Comparison of ENCODE assay signal across 7 mouse cellular contexts in genomic region chr11:120633520-120634343, GRCm38 (mm10). TPM values are rescaled to one million over a fixed set of nuclear protein-coding genes. Genes with fewer than 3 reads are reported as not detected.
DNase-seq lines count a peak whose midpoint lies in the region; ATAC-seq and TF ChIP-seq lines count a peak whose summit lies in the region.

Gene Mafg (minus strand): TSS chr11:120633600.

- no peaks in the 10 kb centered on the region for H3K27me3 ChIP-seq in embryonic facial prominence, embryonic 12.5 days
- H3K27me3 ChIP-seq in kidney, adult 2 months (replicated peaks; ENCODE audit: control insufficient read depth, insufficient read depth, low read length), result no peaks in the 10 kb centered on the region
- no peaks in the 10 kb centered on the region for H3K27me3 ChIP-seq in limb, embryonic 12.5 days
- H3K27me3 ChIP-seq in midbrain, embryonic 15.5 days (replicated peaks), result no peaks in the 10 kb centered on the region
- H3K27me3 ChIP-seq in spleen, adult 2 months (ENCODE audit: control insufficient read depth, insufficient read depth, low read length), result no peaks in the 10 kb centered on the region

- ATAC-seq in embryonic facial prominence, embryonic 12.5 days (ENCODE audit: insufficient number of reproducible peaks, insufficient read depth, low FRiP score, low TSS enrichment), result peak; percentile 80
- ATAC-seq in limb, embryonic 12.5 days (ENCODE audit: insufficient number of reproducible peaks, insufficient read depth, low FRiP score, low TSS enrichment, low read depth), result peak; percentile 86
- ATAC-seq in midbrain, embryonic 15.5 days (replicated peaks), result peak; percentile 89

- no peaks in the 10 kb centered on the region for H3K9me3 ChIP-seq in embryonic facial prominence, embryonic 12.5 days
- no peaks in the 10 kb centered on the region for H3K9me3 ChIP-seq in limb, embryonic 12.5 days
- no peaks in the 10 kb centered on the region for H3K9me3 ChIP-seq in midbrain, embryonic 15.5 days

- H3K9ac ChIP-seq in embryonic facial prominence, embryonic 12.5 days, result peak within 1 kb of the TSS; percentile 89
- peak within 1 kb of the TSS; percentile 88 for H3K9ac ChIP-seq in limb, embryonic 12.5 days (replicated peaks)
- peak within 1 kb of the TSS; percentile 62 for H3K9ac ChIP-seq in midbrain, embryonic 15.5 days

- H3K4me3 ChIP-seq in embryonic facial prominence, embryonic 12.5 days, result peak within 1 kb of the TSS; percentile 94
- H3K4me3 ChIP-seq in kidney, adult 2 months (ENCODE audit: insufficient read depth, low read depth, low read length), result peak within 1 kb of the TSS; percentile 92
- H3K4me3 ChIP-seq in limb, embryonic 12.5 days (replicated peaks), result peak within 1 kb of the TSS; percentile 97
- H3K4me3 ChIP-seq in midbrain, embryonic 15.5 days, result peak within 1 kb of the TSS; percentile 65
- peak within 1 kb of the TSS; percentile 69 for H3K4me3 ChIP-seq in spleen, adult 2 months (ENCODE audit: extremely low read depth, insufficient read depth, insufficient read length)

- peaks cover 8% of the 10 kb centered on the region for H3K36me3 ChIP-seq in embryonic facial prominence, embryonic 12.5 days
- no peaks in the 10 kb centered on the region for H3K36me3 ChIP-seq in kidney, adult 2 months (ENCODE audit: control insufficient read depth, insufficient read depth, low read length)
- peaks cover 12% of the 10 kb centered on the region for H3K36me3 ChIP-seq in limb, embryonic 12.5 days
- H3K36me3 ChIP-seq in midbrain, embryonic 15.5 days (replicated peaks), result peaks cover 6% of the 10 kb centered on the region; the same call in 1 of the 2 replicates
- H3K36me3 ChIP-seq in spleen, adult 2 months (ENCODE audit: control insufficient read depth, insufficient read depth, low read length), result 0 out of 2 replicates have a peak, but pooled peaks cover 1% of the 10 kb centered on the region

- peak within 1 kb of the TSS; percentile 84 for H3K4me2 ChIP-seq in embryonic facial prominence, embryonic 12.5 days (replicated peaks)
- H3K4me2 ChIP-seq in limb, embryonic 12.5 days, result peak within 1 kb of the TSS; percentile 92
- peak within 1 kb of the TSS; percentile 97 for H3K4me2 ChIP-seq in midbrain, embryonic 15.5 days

- no peak for TF ChIP-seq POLR2A in kidney, adult 2 months (IDR thresholded peaks at IDR 0.05; ENCODE audit: low read depth, low read length)
- TF ChIP-seq POLR2A in spleen, adult 2 months (IDR thresholded peaks at IDR 0.05; ENCODE audit: low read depth, low read length), result no peak; the same call in 1 of the 2 replicates

- no peak for TF ChIP-seq CTCF in kidney, adult 2 months (conservative IDR thresholded peaks at IDR 0.05; ENCODE audit: insufficient read depth, insufficient read length, low read depth, low read length)
- TF ChIP-seq CTCF in spleen, adult 2 months (IDR thresholded peaks at IDR 0.05; ENCODE audit: extremely low read depth, insufficient read depth, insufficient read length, insufficient replicate concordance), result no peak

- H3K4me1 ChIP-seq in embryonic facial prominence, embryonic 12.5 days, result peaks cover 29% of the 10 kb centered on the region
- H3K4me1 ChIP-seq in kidney, adult 2 months (ENCODE audit: control insufficient read depth, insufficient read depth, low read length), result peaks cover 32% of the 10 kb centered on the region
- peaks cover 28% of the 10 kb centered on the region for H3K4me1 ChIP-seq in limb, embryonic 12.5 days (replicated peaks)
- peaks cover 37% of the 10 kb centered on the region for H3K4me1 ChIP-seq in midbrain, embryonic 15.5 days
- H3K4me1 ChIP-seq in spleen, adult 2 months (ENCODE audit: control insufficient read depth, insufficient read depth, insufficient read length), result peaks cover 36% of the 10 kb centered on the region

- peak within 1 kb of the TSS; percentile 90 for H3K27ac ChIP-seq in embryonic facial prominence, embryonic 12.5 days
- peak within 1 kb of the TSS; percentile 95 for H3K27ac ChIP-seq in kidney, adult 2 months (ENCODE audit: insufficient read depth, low read depth, low read length)
- H3K27ac ChIP-seq in limb, embryonic 12.5 days, result peak within 1 kb of the TSS; percentile 87
- H3K27ac ChIP-seq in midbrain, embryonic 15.5 days, result peak within 1 kb of the TSS; percentile 84
- H3K27ac ChIP-seq in spleen, adult 2 months (ENCODE audit: insufficient read depth, low read length), result peak within 1 kb of the TSS; percentile 50

- WGBS in embryonic facial prominence, embryonic 12.5 days, result 10% methylated on average over 58 of the region's 58 CpGs
- WGBS in kidney, adult 2 months, result 11% methylated on average over 58 of the region's 58 CpGs
- 11% methylated on average over 58 of the region's 58 CpGs for WGBS in limb, embryonic 12.5 days
- 9% methylated on average over 58 of the region's 58 CpGs for WGBS in midbrain, embryonic 15.5 days
- 14% methylated on average over 58 of the region's 58 CpGs for WGBS in spleen, adult 2 months

- peak; percentile 93 for DNase-seq in adrenal gland, postnatal 25 days
- peak; percentile 92 to 95 for DNase-seq in heart, adult 18-20 months
- peak; percentile 98 for DNase-seq in kidney, adult 2 months
- DNase-seq in spleen, adult 2 months (ENCODE audit: low read depth in 1 of 2, low spot score in 2 of 2), result peak; percentile 86

RNA-seq across cellular contexts. Expression of gene Mafg, which starts in this region (rescaled TPM):
- total RNA-seq in adrenal gland, postnatal 25 days (2021), result 69.7 and 76.5 TPM in 2 replicates
- 33.6 and 34.8 TPM in 2 replicates for polyA plus RNA-seq in embryonic facial prominence, embryonic 12.5 days (2016; fragmentation: Nextera tagmentation; extraction: Ambion mirVana)
- total RNA-seq in heart, adult 18-20 months (2021), result 10 to 100 TPM; 33.7 to 35.7 TPM
- 62.2 and 66.1 TPM in 2 replicates for polyA plus RNA-seq in kidney, adult 2 months (2012; rRNA removed)
- polyA plus RNA-seq in limb, embryonic 12.5 days (2016; fragmentation: Nextera tagmentation; extraction: Ambion mirVana), result 28.8 and 29.9 TPM in 2 replicates
- 42.0 and 45.2 TPM in 2 replicates for polyA plus RNA-seq in midbrain, embryonic 15.5 days (2015; fragmentation: Nextera tagmentation; extraction: Ambion mirVana)
- 29.9 and 31.3 TPM in 2 replicates for polyA plus RNA-seq in spleen, adult 2 months (2012; rRNA removed)

Comparison
In these comparisons a context has a peak if more than half of its experiments do, and no peak if none do; other contexts are left out.
1. Peak in every context shown above with its lines: DNase-seq, ATAC-seq, H3K4me3 ChIP-seq and H3K27ac ChIP-seq.